Mouse (Mus musculus): ENCODE measurements around the gene Cd200.

Gene Cd200

DNA sequence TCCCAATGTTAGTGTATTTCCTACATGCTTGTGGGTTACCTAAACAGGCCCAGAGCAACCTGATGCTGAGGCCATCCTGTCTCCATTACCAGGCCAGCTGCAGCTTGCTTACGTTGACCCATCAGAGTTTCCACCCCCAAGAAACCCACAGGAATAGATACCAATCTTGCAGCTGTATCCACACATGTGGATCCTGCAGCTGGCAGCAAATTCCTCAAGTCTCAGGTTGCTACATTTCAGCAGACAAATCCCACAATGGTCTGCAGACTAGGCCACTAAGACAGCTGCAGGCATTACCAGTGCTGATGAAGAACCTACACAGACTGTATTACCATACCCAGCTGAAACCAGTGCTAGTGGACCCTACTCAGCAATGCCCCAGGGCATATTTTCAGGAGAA is 72.4 kb downstream of the Cd200 start:
- DNase-seq (ENCODE audit: low spot score): no peak

GRCm38 (mm10) chr16:45334891-45335290 is 74.0 kb downstream of the Cd200 start:
- DNase-seq (ENCODE audit: low spot score): no peak

DNA sequence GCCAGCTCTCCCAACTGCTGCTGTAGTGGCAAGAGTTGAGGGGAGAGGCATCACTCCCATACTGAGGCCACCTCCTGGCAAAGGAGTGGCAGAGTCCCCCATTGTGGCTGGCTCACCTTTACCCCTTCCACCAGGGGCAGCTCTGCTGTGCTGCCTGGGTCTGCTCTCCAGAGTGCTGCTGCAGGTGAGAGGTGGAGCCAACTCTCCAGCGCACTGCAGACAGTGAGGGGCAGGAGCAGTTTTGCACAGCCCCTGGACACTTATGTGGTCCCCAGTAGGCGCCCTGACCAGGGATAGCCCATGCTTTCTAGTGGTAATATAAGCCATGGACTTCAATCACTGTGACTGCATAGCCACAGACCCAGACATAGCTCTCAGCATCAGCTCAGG is 74.5 kb downstream of the Cd200 start:
- no peak for DNase-seq (ENCODE audit: low spot score)

- no peak for DNase-seq (ENCODE audit: low spot score)
Observed at GRCm38 (mm10) chr16:45333678-45334375, 75.0 kb downstream of the Cd200 start.

GRCm38 (mm10) chr16:45332591-45332990 is 76.3 kb downstream of the Cd200 start:
- DNase-seq (ENCODE audit: low spot score): no peak

Measured in urinary bladder, postnatal 25 days (tissue).